Mouse (Mus musculus) cerebral cortex, adult 2 months (tissue): ENCODE measurements around the gene Hoxc5.

Source experiments
- WGBS: fragments of 180-500 bp; shearing (Covaris S2); methylation state at CpG from one replicate; pipeline ENCODE4 v1.1.7; 2018; 5-methylcytosine and 5-hydroxymethylcytosine counted together

The Hoxc5 gene

GRCm38 (mm10) chr15:102967312-102967510, at the start of gene Hoxc5:
Gene Hoxc5 (plus strand): TSS chr15:102967443.
- WGBS: 5% methylated on average over 12 of the region's 12 CpGs

- WGBS: 4% methylated on average over 20 of the region's 20 CpGs
Measured at GRCm38 (mm10) chr15:102917972-102918572, 49.2 kb upstream of the Hoxc5 start.

- WGBS: 6% methylated on average over 7 of the region's 7 CpGs
Measured at GRCm38 (mm10) chr15:102918611-102919265, 48.5 kb upstream of the Hoxc5 start.

- WGBS: 3% methylated on average over 12 of the region's 12 CpGs
Measured at GRCm38 (mm10) chr15:102919336-102920180, 47.7 kb upstream of the Hoxc5 start.

- 1% methylated on average over 20 of the region's 20 CpGs for WGBS
Measured at GRCm38 (mm10) chr15:102920619-102921018, 46.6 kb upstream of the Hoxc5 start.

GRCm38 (mm10) chr15:102921053-102922011, 45.9 kb upstream of the Hoxc5 start, which contains the start of gene Hoxc13:
Gene Hoxc13 (plus strand): TSS chr15:102921103.
- 2% methylated on average over 77 of the region's 88 CpGs for WGBS

- under 1% methylated on average over 24 of the region's 24 CpGs for WGBS
Measured at GRCm38 (mm10) chr15:102922012-102922362, 45.3 kb upstream of the Hoxc5 start.

- 34% methylated on average over 6 of the region's 6 CpGs for WGBS
Measured at GRCm38 (mm10) chr15:102922636-102923500, 44.4 kb upstream of the Hoxc5 start.

GRCm38 (mm10) chr15:102927032-102927645, 40.1 kb upstream of the Hoxc5 start:
- 4% methylated on average over 40 of the region's 40 CpGs for WGBS

- WGBS: 3% methylated on average over 23 of the region's 23 CpGs
Measured at GRCm38 (mm10) chr15:102931706-102932358, 35.4 kb upstream of the Hoxc5 start.

GRCm38 (mm10) chr15:102934438-102934837, 32.8 kb upstream of the Hoxc5 start:
- 6% methylated on average over 12 of the region's 12 CpGs for WGBS

GRCm38 (mm10) chr15:102934897-102935296, 32.3 kb upstream of the Hoxc5 start:
- 2% methylated on average over 27 of the region's 27 CpGs for WGBS

GRCm38 (mm10) chr15:102936279-102936972, 30.8 kb upstream of the Hoxc5 start, which contains the start of gene Hoxc12:
Gene Hoxc12 (plus strand): TSS chr15:102936757.
- WGBS: 2% methylated on average over 31 of the region's 31 CpGs

GRCm38 (mm10) chr15:102937036-102937666, 30.1 kb upstream of the Hoxc5 start:
- WGBS: 3% methylated on average over 50 of the region's 50 CpGs

GRCm38 (mm10) chr15:102939256-102940155, 27.7 kb upstream of the Hoxc5 start:
- WGBS: 2% methylated on average over 34 of the region's 34 CpGs

GRCm38 (mm10) chr15:102942739-102943467, 24.3 kb upstream of the Hoxc5 start:
- 2% methylated on average over 51 of the region's 53 CpGs for WGBS

GRCm38 (mm10) chr15:102943468-102943813, 23.8 kb upstream of the Hoxc5 start:
- WGBS: 8% methylated on average over 5 of the region's 5 CpGs
